Mouse (Mus musculus) lung, embryonic 15.5 days (tissue): ENCODE results near the gene Parp8. TPM values are rescaled to one million over a fixed set of nuclear protein-coding genes. Genes with fewer than 3 reads are reported as not detected.

ENCODE experiments used
- ATAC-seq: fragments of 200-750 bp; cut with Nextera tagmentation; 2 replicates; pipeline ENCODE4 v1.8.0; 2017; ENCODE audit warnings: moderate number of reproducible peaks, borderline replicate concordance; ENCODE audit not compliant: low FRiP score, low TSS enrichment; ENCODE audit errors: extremely low read depth
- H3K27ac ChIP-seq: fragments of 300-500 bp; sonication (generic); 2 replicates; pipeline ENCODE4 v1.5.1; 2015; ENCODE audit warnings: moderate library complexity, mild to moderate bottlenecking, inconsistent platforms
- H3K27me3 ChIP-seq: fragments of 300-500 bp; sonication (generic); 2 replicates; pipeline ENCODE4 v1.6.1; 2015; ENCODE audit warnings: inconsistent platforms
- H3K36me3 ChIP-seq: fragments of 300-500 bp; sonication (generic); 2 replicates; pipeline ENCODE4 v1.6.1; 2015; ENCODE audit warnings: inconsistent platforms
- H3K4me1 ChIP-seq: fragments of 300-500 bp; sonication (generic); 2 replicates; pipeline ENCODE4 v1.6.1; 2015; ENCODE audit warnings: inconsistent platforms
- H3K4me2 ChIP-seq: fragments of 300-500 bp; sonication (generic); 2 replicates; pipeline ENCODE4 v1.6.1; 2015; ENCODE audit warnings: inconsistent platforms, mild to moderate bottlenecking, moderate library complexity
- H3K4me3 ChIP-seq: fragments of 300-500 bp; sonication (generic); 2 replicates; pipeline ENCODE4 v1.5.1; 2015; ENCODE audit warnings: mild to moderate bottlenecking, inconsistent platforms
- H3K9ac ChIP-seq: fragments of 300-500 bp; sonication (generic); 2 replicates; pipeline ENCODE4 v1.6.1; 2015; ENCODE audit warnings: inconsistent platforms
- H3K9me3 ChIP-seq: fragments of 300-500 bp; sonication (generic); 2 replicates; pipeline ENCODE4 v1.6.1; 2016; ENCODE audit warnings: inconsistent platforms
- WGBS: fragments of 180-500 bp; shearing (Covaris S2); methylation state at CpG from one replicate; pipeline ENCODE4 v1.1.7; 2015; 5-methylcytosine and 5-hydroxymethylcytosine counted together
- polyA plus RNA-seq: library from polyadenylated mRNA; unstranded; fragments of >200 nt; fragmentation: Nextera tagmentation; extraction: Ambion mirVana; gene quantifications from 2 replicates; pipeline ENCODE4 v1.2.1, GENCODE M21; 2015

The Parp8 gene
- polyA plus RNA-seq, 1 experiment from 2014 or later, result 10.3 TPM

- Histone ChIP-seq H3K27ac (no peak overlapping the region), H3K4me1 (peaks cover 10% of the 10 kb centered on the region; the same call in 1 of the 2 replicates), H3K36me3 (no peaks in the 10 kb centered on the region), H3K4me3 (no peak overlapping the region), H3K9ac (no peak overlapping the region), H3K4me2 (no peak overlapping the region), H3K27me3 (no peaks in the 10 kb centered on the region), H3K9me3 (no peaks in the 10 kb centered on the region)
- 83% methylated on average over 7 of the region's 7 CpGs for WGBS
- no peak for ATAC-seq
Measured at GRCm38 (mm10) chr13:116986658-116987057, 38.7 kb downstream of the Parp8 start.

- Histone ChIP-seq H3K27ac (no peak overlapping the region), H3K4me1 (no peaks in the 10 kb centered on the region), H3K27me3 (no peaks in the 10 kb centered on the region), H3K4me2 (no peak overlapping the region), H3K9ac (no peak overlapping the region), H3K9me3 (no peaks in the 10 kb centered on the region), H3K4me3 (no peak overlapping the region), H3K36me3 (no peaks in the 10 kb centered on the region)
- ATAC-seq, result no peak
- 77% methylated on average over 7 of the region's 7 CpGs for WGBS
Measured at GRCm38 (mm10) chr13:116974081-116974860, 51.1 kb downstream of the Parp8 start.

GRCm38 (mm10) chr13:116973491-116973890 is 51.8 kb downstream of the Parp8 start:
- ATAC-seq, result no peak
- H3K36me3 ChIP-seq, result no peaks in the 10 kb centered on the region
- H3K9ac ChIP-seq, result no peak overlapping the region
- H3K4me3 ChIP-seq, result no peak overlapping the region
- H3K27ac ChIP-seq, result no peak overlapping the region
- H3K9me3 ChIP-seq, result no peaks in the 10 kb centered on the region
- no peaks in the 10 kb centered on the region for H3K4me1 ChIP-seq
- WGBS, result 75% methylated on average over 7 of the region's 7 CpGs
- H3K4me2 ChIP-seq, result no peak overlapping the region
- H3K27me3 ChIP-seq, result no peaks in the 10 kb centered on the region

GRCm38 (mm10) chr13:116972036-116972611 is 53.2 kb downstream of the Parp8 start:
- Histone ChIP-seq H3K9ac (no peak overlapping the region), H3K4me3 (no peak overlapping the region), H3K9me3 (no peaks in the 10 kb centered on the region), H3K27me3 (no peaks in the 10 kb centered on the region), H3K4me1 (no peaks in the 10 kb centered on the region), H3K36me3 (no peaks in the 10 kb centered on the region), H3K4me2 (no peak overlapping the region), H3K27ac (no peak overlapping the region)
- ATAC-seq, result no peak
- 78% methylated on average over 7 of the region's 7 CpGs for WGBS

- Histone ChIP-seq H3K4me1 (no peaks in the 10 kb centered on the region), H3K27me3 (no peaks in the 10 kb centered on the region), H3K36me3 (no peaks in the 10 kb centered on the region), H3K27ac (no peak overlapping the region), H3K4me2 (no peak overlapping the region), H3K4me3 (no peak overlapping the region), H3K9me3 (no peaks in the 10 kb centered on the region), H3K9ac (no peak overlapping the region)
- no peak for ATAC-seq
- 92% methylated on average over 11 of the region's 11 CpGs for WGBS
Measured at GRCm38 (mm10) chr13:116970706-116971428, 54.5 kb downstream of the Parp8 start.

- ATAC-seq, result no peak
- Histone ChIP-seq H3K27me3 (no peaks in the 10 kb centered on the region), H3K36me3 (no peaks in the 10 kb centered on the region), H3K4me1 (no peaks in the 10 kb centered on the region), H3K9me3 (no peaks in the 10 kb centered on the region), H3K4me2 (no peak overlapping the region), H3K27ac (no peak overlapping the region), H3K9ac (no peak overlapping the region), H3K4me3 (no peak overlapping the region)
- WGBS, result 81% methylated on average over 1 of the region's 1 CpGs
Measured at GRCm38 (mm10) chr13:116969650-116970049, 55.7 kb downstream of the Parp8 start.

GRCm38 (mm10) chr13:116968906-116969305 is 56.4 kb downstream of the Parp8 start:
- Histone ChIP-seq H3K36me3 (no peaks in the 10 kb centered on the region), H3K27ac (no peak overlapping the region)
- WGBS, result 98% methylated on average over 4 of the region's 4 CpGs

GRCm38 (mm10) chr13:116967459-116967858 is 57.9 kb downstream of the Parp8 start:
- Histone ChIP-seq H3K4me1 (no peaks in the 10 kb centered on the region), H3K27ac (no peak overlapping the region), H3K4me3 (no peak overlapping the region), H3K9me3 (no peaks in the 10 kb centered on the region), H3K36me3 (no peaks in the 10 kb centered on the region), H3K27me3 (no peaks in the 10 kb centered on the region), H3K9ac (no peak overlapping the region), H3K4me2 (no peak overlapping the region)
- 71% methylated on average over 3 of the region's 3 CpGs for WGBS
- ATAC-seq, result no peak

More at GRCm38 (mm10) chr13:116968906-116969305, 56.4 kb downstream of the Parp8 start:
- Histone ChIP-seq H3K4me3 (no peak overlapping the region), H3K4me1 (no peaks in the 10 kb centered on the region), H3K9me3 (no peaks in the 10 kb centered on the region), H3K9ac (no peak overlapping the region), H3K4me2 (no peak overlapping the region), H3K27me3 (no peaks in the 10 kb centered on the region)
- ATAC-seq, result no peak

- Histone ChIP-seq H3K27ac (no peak overlapping the region), H3K9ac (no peak overlapping the region), H3K4me1 (no peaks in the 10 kb centered on the region), H3K9me3 (no peaks in the 10 kb centered on the region), H3K36me3 (no peaks in the 10 kb centered on the region), H3K27me3 (no peaks in the 10 kb centered on the region), H3K4me3 (no peak overlapping the region), H3K4me2 (no peak overlapping the region)
- WGBS, result 69% methylated on average over 15 of the region's 15 CpGs
- ATAC-seq, result no peak
Measured at GRCm38 (mm10) chr13:116962480-116963462, 62.6 kb downstream of the Parp8 start.

- no peak for ATAC-seq
- H3K9me3 ChIP-seq, result no peaks in the 10 kb centered on the region
Measured at GRCm38 (mm10) chr13:116958776-116959589, 66.4 kb downstream of the Parp8 start.

GRCm38 (mm10) chr13:116957577-116957976 is 67.8 kb downstream of the Parp8 start:
- Histone ChIP-seq H3K27me3 (no peaks in the 10 kb centered on the region), H3K4me3 (no peak overlapping the region), H3K36me3 (no peaks in the 10 kb centered on the region), H3K9ac (no peak overlapping the region), H3K4me1 (no peaks in the 10 kb centered on the region), H3K27ac (no peak overlapping the region), H3K4me2 (no peak overlapping the region), H3K9me3 (no peaks in the 10 kb centered on the region)
- ATAC-seq, result no peak
- WGBS, result 53% methylated on average over 3 of the region's 3 CpGs

More at GRCm38 (mm10) chr13:116958776-116959589, 66.4 kb downstream of the Parp8 start:
- H3K36me3 ChIP-seq, result no peaks in the 10 kb centered on the region
- H3K4me1 ChIP-seq, result no peaks in the 10 kb centered on the region
- H3K4me2 ChIP-seq, result no peak overlapping the region
- H3K9ac ChIP-seq, result no peak overlapping the region
- H3K27me3 ChIP-seq, result no peaks in the 10 kb centered on the region
- 78% methylated on average over 7 of the region's 7 CpGs for WGBS
- H3K27ac ChIP-seq, result no peak overlapping the region
- no peak overlapping the region for H3K4me3 ChIP-seq
